Mouse (Mus musculus) midbrain, embryonic 11.5 days (tissue): ENCODE measurements at regions not wholly inside any gene's neighbourhood (a gene's known extent, or its start where the extent isn't known, plus 50 kb on each side); places are given as distances from the start of the nearest gene placed in this dataset.
"Not testable (repeated sequence)": the region's sequence is repeated elsewhere in the genome, so short reads cannot be mapped to it uniquely, and the experiment has no call there.

Experiments
- ATAC-seq: fragments of 200-750 bp; cut with Nextera tagmentation; 2 replicates; pipeline ENCODE4 v1.8.0; 2017; ENCODE audit warnings: moderate TSS enrichment, moderate library complexity; ENCODE audit not compliant: low FRiP score
- DNase-seq: peaks from one replicate; pipeline ENCODE4 v3.0.0; 2015; ENCODE audit warnings: low spot score; ENCODE audit errors: missing footprints
- H3K27ac ChIP-seq: fragments of 300-500 bp; sonication (generic); 2 replicates; pipeline ENCODE4 v1.5.1; 2014; ENCODE audit warnings: low read depth, low read length
- H3K27me3 ChIP-seq: fragments of 300-500 bp; sonication (generic); 2 replicates; pipeline ENCODE4 v1.6.1; 2014; ENCODE audit warnings: mild to moderate bottlenecking, low read length, moderate library complexity, mixed read lengths; ENCODE audit not compliant: control insufficient read depth, insufficient read depth
- H3K36me3 ChIP-seq: fragments of 300-500 bp; sonication (generic); 2 replicates; pipeline ENCODE4 v1.6.1; 2014; ENCODE audit warnings: mild to moderate bottlenecking, low read length, moderate library complexity, mixed read lengths; ENCODE audit not compliant: control insufficient read depth, insufficient read depth
- H3K4me1 ChIP-seq: fragments of 300-500 bp; sonication (generic); 2 replicates; pipeline ENCODE4 v1.6.1; 2014; ENCODE audit warnings: low read length; ENCODE audit not compliant: control insufficient read depth, insufficient read depth
- H3K4me2 ChIP-seq: fragments of 300-500 bp; sonication (generic); 2 replicates; pipeline ENCODE4 v1.6.1; 2014; ENCODE audit warnings: mild to moderate bottlenecking, moderate library complexity
- H3K4me3 ChIP-seq: fragments of 300-500 bp; sonication (generic); 2 replicates; pipeline ENCODE4 v1.5.1; 2014; ENCODE audit warnings: low read depth, low read length
- H3K9ac ChIP-seq: fragments of 300-500 bp; sonication (generic); 2 replicates; pipeline ENCODE4 v1.6.1; 2014; ENCODE audit warnings: low read length
- H3K9me3 ChIP-seq: fragments of 300-500 bp; sonication (generic); 2 replicates; pipeline ENCODE4 v1.6.1; 2016; ENCODE audit warnings: low read length; ENCODE audit not compliant: control insufficient read depth
- WGBS: fragments of 180-500 bp; shearing (Covaris S2); extraction: QIAGEN DNeasy Blood & Tissue Kit; methylation state at CpG from one replicate; pipeline ENCODE4 v1.1.7; 2014; 5-methylcytosine and 5-hydroxymethylcytosine counted together

DNA sequence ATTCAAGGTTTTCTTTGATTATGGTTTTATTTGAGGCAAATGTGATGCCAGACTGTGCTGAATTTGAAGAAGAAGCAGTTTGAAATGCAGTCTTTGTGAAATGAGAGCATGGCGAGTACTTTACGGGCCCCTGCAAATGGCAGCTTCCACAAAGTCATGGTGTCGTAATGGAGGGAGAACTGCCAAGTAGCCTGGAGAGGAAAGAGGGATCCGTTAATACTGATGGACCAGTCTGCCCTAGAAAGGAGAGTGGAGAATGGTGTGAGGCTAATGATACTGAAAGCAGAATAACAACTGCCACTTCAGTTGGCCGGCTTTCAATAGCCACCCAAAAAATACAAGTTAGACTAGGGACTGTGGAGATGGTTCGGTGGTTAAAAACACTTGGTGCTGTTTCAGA lies 492.8 kb downstream of the Gm4340 start:
- Histone ChIP-seq H3K4me2 (no peak overlapping the region), H3K27ac (no peak overlapping the region), H3K36me3 (no peaks in the 10 kb centered on the region), H3K27me3 (no peaks in the 10 kb centered on the region), H3K4me1 (no peaks in the 10 kb centered on the region), H3K4me3 (no peak overlapping the region), H3K9me3 (no peaks in the 10 kb centered on the region), H3K9ac (no peak overlapping the region)
- WGBS, result 95% methylated on average over 6 of the region's 6 CpGs
- DNase-seq (no peak), ATAC-seq (no peak)

DNA sequence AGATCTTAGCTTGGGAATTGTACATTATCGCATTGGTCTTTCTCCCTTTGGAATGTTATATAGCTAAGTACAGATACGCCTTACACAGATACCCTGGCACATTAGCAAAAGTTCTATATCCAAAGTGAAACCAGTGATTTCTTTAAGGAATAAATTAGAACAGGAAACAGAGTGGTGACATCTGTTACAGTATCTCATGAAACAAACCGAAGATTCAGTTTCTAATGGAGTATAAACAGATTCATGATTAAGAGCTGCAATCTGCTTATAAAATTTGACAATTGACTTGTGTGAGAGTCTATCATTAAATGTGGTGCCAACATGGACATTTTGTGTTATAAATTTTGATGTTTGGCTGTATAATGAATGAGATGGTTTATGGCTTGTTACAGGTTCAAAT lies 501.1 kb downstream of the Gm4340 start:
- Histone ChIP-seq H3K9me3 (no peaks in the 10 kb centered on the region), H3K27me3 (no peaks in the 10 kb centered on the region), H3K27ac (no peak overlapping the region), H3K36me3 (no peaks in the 10 kb centered on the region), H3K9ac (no peak overlapping the region), H3K4me1 (no peaks in the 10 kb centered on the region), H3K4me2 (no peak overlapping the region), H3K4me3 (no peak overlapping the region)
- ATAC-seq (no peak), DNase-seq (no peak)
- WGBS, result 95% methylated on average over 3 of the region's 3 CpGs

DNA sequence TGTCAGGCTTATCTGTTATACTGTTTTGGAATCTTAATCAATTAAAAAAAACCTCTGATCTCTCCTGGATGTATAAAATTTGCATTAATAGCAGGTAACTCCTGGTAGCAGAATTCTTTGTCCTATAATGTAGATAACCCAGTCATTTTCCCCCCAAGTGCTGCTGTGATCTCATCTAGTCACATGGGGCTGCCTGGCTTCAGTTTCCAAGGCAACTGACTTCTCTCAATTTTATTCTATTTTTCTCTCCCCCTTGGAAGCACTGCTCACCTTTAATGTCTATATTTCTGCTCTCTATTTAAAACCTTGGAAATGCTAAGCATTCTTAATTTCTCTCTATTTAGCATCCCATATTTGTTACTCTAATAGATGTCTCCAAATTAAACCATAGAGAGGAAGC lies 515.1 kb downstream of the Gm4340 start:
- no peaks in the 10 kb centered on the region for H3K27me3 ChIP-seq
- ATAC-seq, result no peak
- no peaks in the 10 kb centered on the region for H3K9me3 ChIP-seq
- no peak for DNase-seq
- H3K4me1 ChIP-seq, result no peaks in the 10 kb centered on the region
- no peak overlapping the region for H3K4me3 ChIP-seq
- no peak overlapping the region for H3K9ac ChIP-seq
- no peak overlapping the region for H3K4me2 ChIP-seq
- H3K27ac ChIP-seq, result no peak overlapping the region
- H3K36me3 ChIP-seq, result no peaks in the 10 kb centered on the region

DNA sequence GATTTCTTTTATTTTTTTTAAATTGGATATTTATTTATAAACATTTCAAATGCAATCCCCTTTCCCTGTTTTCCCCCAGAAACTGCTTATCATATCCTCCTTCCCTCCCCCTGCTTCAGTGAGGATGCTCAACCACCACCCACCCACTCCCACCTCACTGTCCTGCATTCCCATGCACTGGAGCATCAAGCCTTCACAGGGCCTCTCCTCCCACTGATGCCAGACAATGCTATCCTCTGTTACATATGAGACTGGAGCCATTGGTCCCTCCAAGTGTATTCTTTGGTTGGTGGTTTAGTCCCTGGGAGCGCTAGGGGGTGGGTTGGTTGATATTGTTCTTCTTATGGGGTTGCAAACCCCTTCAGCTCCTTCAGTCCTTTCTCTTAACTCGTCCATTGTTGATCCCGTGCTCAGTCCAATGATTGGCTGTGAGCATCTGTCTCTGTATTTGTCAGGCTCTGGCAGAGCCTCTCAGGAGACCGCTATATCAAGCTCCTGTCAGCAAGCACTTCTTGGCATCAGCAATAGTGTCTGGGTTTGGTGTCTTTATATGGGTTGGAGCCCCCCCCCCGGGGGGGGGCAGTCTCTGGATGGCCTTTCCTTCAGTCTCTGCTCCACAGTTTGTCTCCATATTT lies 519.6 kb downstream of the Gm4340 start:
- DNase-seq, result not testable (repeated sequence)

More for the DNA sequence above, 519.6 kb downstream of the Gm4340 start:
- not testable (repeated sequence) for H3K9ac ChIP-seq, H3K27me3 ChIP-seq, H3K4me2 ChIP-seq, H3K27ac ChIP-seq, H3K36me3 ChIP-seq, H3K4me3 ChIP-seq, H3K9me3 ChIP-seq, H3K4me1 ChIP-seq
- peak; percentile 74 for ATAC-seq
- 56% methylated on average over 5 of the region's 5 CpGs for WGBS
